In genomic region chr12:111245070-111245469, GRCm38 (mm10) we compare ENCODE assay signal across 19 mouse cellular contexts. TPM values are rescaled to one million over a fixed set of nuclear protein-coding genes. Genes with fewer than 3 reads are reported as not detected.
DNase-seq lines count a peak whose midpoint lies in the region; ATAC-seq and TF ChIP-seq lines count a peak whose summit lies in the region.
"Had no signal": no experiment of that assay in that cellular context is flagged by ENCODE, and none has a peak within 500 bp of the region (broad histone marks: within the 10 kb centered on the region; RNA-seq: fewer than 3 reads in every experiment).

No protein-coding gene starts in this region.

- H3K9ac ChIP-seq in hindbrain, postnatal 0 days (replicated peaks; ENCODE audit: low read length), result no peak overlapping the region
- no peak overlapping the region for H3K9ac ChIP-seq in hindbrain, embryonic 12.5 days
- H3K9ac ChIP-seq: embryonic facial prominence, embryonic 13.5 days; embryonic facial prominence, embryonic 15.5 days; forebrain, embryonic 12.5 days had no signal

- H3K4me3 ChIP-seq in hindbrain, postnatal 0 days (ENCODE audit: low read length), result no peak overlapping the region
- H3K4me3 ChIP-seq in hindbrain, embryonic 12.5 days, result no peak overlapping the region
- H3K4me3 ChIP-seq: embryonic facial prominence, embryonic 13.5 days; embryonic facial prominence, embryonic 15.5 days; erythroblast, embryonic 14.5 days; forebrain, embryonic 10.5 days; forebrain, embryonic 12.5 days had no signal

- TF ChIP-seq CTCF in hindbrain, postnatal 0 days (IDR thresholded peaks at IDR 0.05; ENCODE audit: low read depth), result no peak

- WGBS in hindbrain, postnatal 0 days, result 58% methylated on average over 6 of the region's 6 CpGs
- WGBS in hindbrain, embryonic 12.5 days, result 85% methylated on average over 6 of the region's 6 CpGs

- H3K27me3 ChIP-seq in hindbrain, postnatal 0 days (ENCODE audit: insufficient read depth, low read length), result no peaks in the 10 kb centered on the region
- H3K27me3 ChIP-seq in hindbrain, embryonic 12.5 days, result no peaks in the 10 kb centered on the region
- H3K27me3 ChIP-seq: embryonic facial prominence, embryonic 13.5 days; embryonic facial prominence, embryonic 15.5 days; forebrain, embryonic 12.5 days had no signal

- H3K9me3 ChIP-seq in hindbrain, postnatal 0 days (ENCODE audit: low read length), result no peaks in the 10 kb centered on the region
- no peaks in the 10 kb centered on the region for H3K9me3 ChIP-seq in hindbrain, embryonic 12.5 days (replicated peaks)
- H3K9me3 ChIP-seq: embryonic facial prominence, embryonic 13.5 days; embryonic facial prominence, embryonic 15.5 days; forebrain, embryonic 10.5 days; forebrain, embryonic 12.5 days had no signal

- no peak overlapping the region for H3K4me2 ChIP-seq in hindbrain, postnatal 0 days (ENCODE audit: low read depth, low read length)
- H3K4me2 ChIP-seq in hindbrain, embryonic 12.5 days (replicated peaks), result no peak overlapping the region
- H3K4me2 ChIP-seq: embryonic facial prominence, embryonic 13.5 days; embryonic facial prominence, embryonic 15.5 days; forebrain, embryonic 12.5 days had no signal

- DNase-seq in cerebellum, adult 9-11 months, result peak; percentile 45
- DNase-seq in cerebellum, adult 11-12 months, result no peak
- DNase-seq in hindbrain, postnatal 0 days (ENCODE audit: low spot score), result peak; percentile 28
- DNase-seq: adrenal gland, adult 2 months; adrenal gland, postnatal 10 days; adrenal gland, postnatal 25 days; cerebellum, adult 11 months; cerebellum, adult 8-10 months; cerebellum, postnatal 25 days; embryo, embryonic 11 days had no signal

- H3K4me1 ChIP-seq in hindbrain, postnatal 0 days (ENCODE audit: insufficient read depth, low read length), result no peaks in the 10 kb centered on the region
- no peaks in the 10 kb centered on the region for H3K4me1 ChIP-seq in hindbrain, embryonic 12.5 days
- H3K4me1 ChIP-seq: embryonic facial prominence, embryonic 13.5 days; embryonic facial prominence, embryonic 15.5 days; forebrain, embryonic 10.5 days; forebrain, embryonic 12.5 days had no signal

- ATAC-seq in hindbrain, postnatal 0 days, result no peak
- no peak for ATAC-seq in hindbrain, embryonic 12.5 days (ENCODE audit: low FRiP score)
- ATAC-seq: forebrain, embryonic 14.5 days; forebrain, embryonic 16.5 days had no signal

- H3K36me3 ChIP-seq in hindbrain, postnatal 0 days (ENCODE audit: insufficient read depth, low read length), result peaks cover 17% of the 10 kb centered on the region; the same call in 1 of the 2 replicates
- peaks cover 59% of the 10 kb centered on the region for H3K36me3 ChIP-seq in hindbrain, embryonic 12.5 days

- H3K27ac ChIP-seq in hindbrain, postnatal 0 days, result no peak overlapping the region
- H3K27ac ChIP-seq in hindbrain, embryonic 12.5 days, result no peak overlapping the region
- H3K27ac ChIP-seq: embryonic facial prominence, embryonic 13.5 days; embryonic facial prominence, embryonic 15.5 days; forebrain, embryonic 10.5 days; forebrain, embryonic 12.5 days had no signal

RNA-seq across cellular contexts. Expression of gene Amn, which starts 25.8 kb away (rescaled TPM):
- 82.6 and 133 TPM in 2 replicates for total RNA-seq in hindbrain, postnatal 0 days (2014; rRNA removed)
- 97.6 and 106 TPM in 2 replicates for polyA plus RNA-seq in hindbrain, postnatal 0 days (2015; fragmentation: Nextera tagmentation; extraction: Ambion mirVana)
- 0.69 and 1.0 TPM in 2 replicates for polyA plus RNA-seq in hindbrain, embryonic 12.5 days (2016; fragmentation: Nextera tagmentation; extraction: Ambion mirVana)
- total RNA-seq: adrenal gland, adult 2 months; common myeloid progenitor, adult 5-6 weeks had no signal

Comparison
In these comparisons a context has a peak if more than half of its experiments do, and no peak if none do; other contexts are left out.
1. RNA of gene Amn, which starts 25.8 kb away (polyA plus RNA-seq): 97.6 to 106 TPM in hindbrain, postnatal 0 days; 0.69 to 1.0 TPM in hindbrain, embryonic 12.5 days; every median in the first group is over 10 times any median in the second.